Mouse (Mus musculus): ENCODE results near the gene March7.

DNA sequence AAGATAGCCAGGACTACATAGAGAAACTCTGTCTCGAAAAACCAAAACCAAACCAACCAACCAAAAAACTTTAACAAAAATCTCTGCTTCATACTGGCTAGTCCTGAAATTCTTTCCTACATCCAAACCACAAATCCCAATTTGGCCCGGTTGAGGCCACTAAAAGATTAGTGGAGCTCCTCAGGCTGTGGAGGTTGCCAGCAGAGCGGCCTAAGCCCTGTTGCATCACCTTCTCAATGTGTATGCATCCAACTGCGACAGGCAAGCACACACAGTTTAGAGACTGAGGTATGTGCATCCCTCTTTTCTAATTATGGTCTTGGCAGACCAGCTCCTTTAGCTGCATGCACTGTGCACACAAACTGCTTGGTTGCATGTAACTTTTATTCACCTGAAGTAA, 36.1 kb upstream of the March7 start:
- no peak for TF ChIP-seq CTCF (IDR thresholded peaks at IDR 0.05 in 2 of 3, conservative IDR thresholded peaks at IDR 0.05 in 1 of 3; ENCODE audit: control insufficient read depth in 1 of 3, insufficient read depth in 1 of 3, low read depth in 2 of 3, low read length in 3 of 3, poor library complexity in 1 of 3, severe bottlenecking in 1 of 3)
- TF ChIP-seq GATA1 (IDR thresholded peaks at IDR 0.05; ENCODE audit: low read depth, low read length), result no peak
- no peak for TF ChIP-seq POLR2A (IDR thresholded peaks at IDR 0.05; ENCODE audit: control insufficient read depth in 1 of 2, insufficient read depth in 1 of 2, low read depth in 1 of 2, low read length in 2 of 2, poor library complexity in 1 of 2)
- no peak for TF ChIP-seq MXI1 (IDR thresholded peaks at IDR 0.05; ENCODE audit: low read depth, low read length)
- no peak for TF ChIP-seq POLR2AphosphoS2 (IDR thresholded peaks at IDR 0.05; ENCODE audit: low read length)
- no peak for TF ChIP-seq ELF1 (IDR thresholded peaks at IDR 0.05; ENCODE audit: low read depth, low read length)
- no peak for TF ChIP-seq EP300 (IDR thresholded peaks at IDR 0.05; ENCODE audit: low read depth in 1 of 2, low read length in 2 of 2)
- no peak for TF ChIP-seq MAX (IDR thresholded peaks at IDR 0.05; ENCODE audit: low read length)
- no peak for TF ChIP-seq NRF1 (IDR thresholded peaks at IDR 0.05; ENCODE audit: insufficient read depth, low read depth, low read length, poor library complexity, severe bottlenecking)
- no peak for TF ChIP-seq E2F4 (IDR thresholded peaks at IDR 0.05; ENCODE audit: borderline replicate concordance, low read depth, low read length)
- no peak for TF ChIP-seq JUND (IDR thresholded peaks at IDR 0.05; ENCODE audit: low read depth, low read length)
- TF ChIP-seq ZKSCAN1 (IDR thresholded peaks at IDR 0.05; ENCODE audit: low read depth, low read length), result no peak
- TF ChIP-seq RAD21 (IDR thresholded peaks at IDR 0.05; ENCODE audit: low read depth, low read length), result no peak
- no peak for TF ChIP-seq GABPA (IDR thresholded peaks at IDR 0.05; ENCODE audit: low read depth, low read length)

Data from MEL (cell line).